Mouse (Mus musculus): ENCODE data around the gene Prrc2b.

- TF ChIP-seq CTCF (IDR thresholded peaks at IDR 0.05; ENCODE audit: low read depth), result no peak
- no peak for TF ChIP-seq EP300 (optimal IDR thresholded peaks at IDR 0.05)
Observed at GRCm38 (mm10) chr2:32162646-32163045, 11.8 kb downstream of the Prrc2b start.

All from stomach, postnatal 0 days (tissue).